Mouse (Mus musculus): ENCODE measurements around the gene Bdh1.

Bdh1 gene

DNA sequence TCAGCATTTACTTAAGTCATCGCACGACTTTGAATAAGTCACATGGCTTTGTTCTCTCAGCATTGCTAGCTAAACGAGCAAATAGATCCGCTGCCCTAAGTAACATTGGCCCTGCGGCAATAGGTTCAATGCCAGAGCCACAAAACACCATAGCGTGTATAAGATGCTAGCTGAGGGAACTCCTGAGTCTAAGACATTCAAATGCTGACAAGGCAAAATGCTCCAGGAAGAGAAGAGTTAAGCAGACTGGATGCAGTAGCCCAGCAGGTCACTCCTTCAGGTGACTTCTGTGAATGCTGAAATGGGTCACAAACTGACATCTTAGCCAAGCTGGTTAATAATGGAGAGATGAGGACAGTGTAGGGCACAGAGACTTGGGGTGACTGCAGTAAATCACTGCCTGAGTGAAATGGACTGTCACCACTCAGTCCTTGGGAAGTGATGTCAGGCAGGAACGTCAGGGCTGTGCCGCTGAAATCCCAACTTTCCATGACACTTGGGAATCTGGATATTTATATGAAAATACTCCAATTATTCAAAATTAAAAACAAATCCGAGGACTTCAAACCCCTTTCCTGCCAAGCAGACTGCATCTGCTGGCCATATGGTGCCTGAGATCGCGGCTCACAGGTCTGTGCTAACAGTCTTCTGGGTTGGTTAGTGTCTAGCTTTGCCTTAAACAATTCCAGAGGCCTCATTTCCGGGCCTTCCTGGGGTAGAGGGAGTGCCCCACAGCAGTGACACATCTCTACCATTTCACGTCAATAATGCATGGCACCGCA, 79.1 kb downstream of the Bdh1 start:
- no peak for DNase-seq (ENCODE audit: low spot score in 2 of 2)

- DNase-seq (ENCODE audit: low spot score in 2 of 2): no peak
Observed at GRCm38 (mm10) chr16:31501751-31502365, 79.8 kb downstream of the Bdh1 start.

- DNase-seq (ENCODE audit: low spot score in 2 of 2): peak; percentile 66 to 73
Observed at GRCm38 (mm10) chr16:31506665-31507456, 84.8 kb downstream of the Bdh1 start.

GRCm38 (mm10) chr16:31507457-31507755, 85.3 kb downstream of the Bdh1 start:
- DNase-seq (ENCODE audit: low spot score in 2 of 2): peak; percentile 56 to 62

GRCm38 (mm10) chr16:31507794-31508526, 85.9 kb downstream of the Bdh1 start:
- peak in 1 of 2 experiments; percentile 57 for DNase-seq (ENCODE audit: low spot score in 2 of 2)

Measured in urinary bladder, postnatal 36 days (tissue).